Mouse (Mus musculus) heart, embryonic 12.5 days (tissue): ENCODE measurements around the gene Shb. TPM values are rescaled to one million over a fixed set of nuclear protein-coding genes. Genes with fewer than 3 reads are reported as not detected.
A peak's percentile ranks its signal among the peaks of the same experiment; 100 is the strongest.

Experiments used
- ATAC-seq: fragments of 200-750 bp; cut with Nextera tagmentation; 2 replicates; pipeline ENCODE4 v1.8.0; 2017; ENCODE audit warnings: moderate TSS enrichment, moderate library complexity; ENCODE audit not compliant: insufficient number of reproducible peaks, low FRiP score
- H3K27ac ChIP-seq: fragments of 300-500 bp; sonication (generic); 2 replicates; pipeline ENCODE4 v1.5.1; 2016; ENCODE audit warnings: mild to moderate bottlenecking, moderate library complexity; ENCODE audit not compliant: poor library complexity, severe bottlenecking
- H3K27me3 ChIP-seq: fragments of 300-500 bp; sonication (generic); replicated peaks from 2 replicates; pipeline ENCODE4 v1.6.1; 2016; ENCODE audit warnings: mild to moderate bottlenecking, moderate library complexity
- H3K36me3 ChIP-seq: fragments of 300-500 bp; sonication (generic); 2 replicates; pipeline ENCODE4 v1.6.1; 2016; ENCODE audit warnings: mild to moderate bottlenecking, moderate library complexity
- H3K4me1 ChIP-seq: fragments of 300-500 bp; sonication (generic); replicated peaks from 2 replicates; pipeline ENCODE4 v1.6.1; 2016; ENCODE audit warnings: mild to moderate bottlenecking
- H3K4me2 ChIP-seq: fragments of 300-500 bp; sonication (generic); 2 replicates; pipeline ENCODE4 v1.6.1; 2016; ENCODE audit warnings: mild to moderate bottlenecking, moderate library complexity
- H3K4me3 ChIP-seq: fragments of 300-500 bp; sonication (generic); 2 replicates; pipeline ENCODE4 v1.5.1; 2016; ENCODE audit warnings: mild to moderate bottlenecking
- H3K9ac ChIP-seq: fragments of 300-500 bp; sonication (generic); 2 replicates; pipeline ENCODE4 v1.6.1; 2016; ENCODE audit warnings: mild to moderate bottlenecking, moderate library complexity
- H3K9me3 ChIP-seq: fragments of 300-500 bp; sonication (generic); replicated peaks from 2 replicates; pipeline ENCODE4 v1.6.1; 2016; ENCODE audit warnings: mild to moderate bottlenecking, moderate library complexity
- WGBS: fragments of 180-500 bp; shearing (Covaris S2); methylation state at CpG from one replicate; pipeline ENCODE4 v1.1.7; 2016; 5-methylcytosine and 5-hydroxymethylcytosine counted together
- polyA plus RNA-seq: library from polyadenylated mRNA; unstranded; fragments of >200 nt; fragmentation: Nextera tagmentation; extraction: Ambion mirVana; gene quantifications from 2 replicates; pipeline ENCODE4 v1.2.1, GENCODE M21; 2016

Gene Shb
- polyA plus RNA-seq, 1 experiment from 2014 or later, result 15.3 TPM

DNA sequence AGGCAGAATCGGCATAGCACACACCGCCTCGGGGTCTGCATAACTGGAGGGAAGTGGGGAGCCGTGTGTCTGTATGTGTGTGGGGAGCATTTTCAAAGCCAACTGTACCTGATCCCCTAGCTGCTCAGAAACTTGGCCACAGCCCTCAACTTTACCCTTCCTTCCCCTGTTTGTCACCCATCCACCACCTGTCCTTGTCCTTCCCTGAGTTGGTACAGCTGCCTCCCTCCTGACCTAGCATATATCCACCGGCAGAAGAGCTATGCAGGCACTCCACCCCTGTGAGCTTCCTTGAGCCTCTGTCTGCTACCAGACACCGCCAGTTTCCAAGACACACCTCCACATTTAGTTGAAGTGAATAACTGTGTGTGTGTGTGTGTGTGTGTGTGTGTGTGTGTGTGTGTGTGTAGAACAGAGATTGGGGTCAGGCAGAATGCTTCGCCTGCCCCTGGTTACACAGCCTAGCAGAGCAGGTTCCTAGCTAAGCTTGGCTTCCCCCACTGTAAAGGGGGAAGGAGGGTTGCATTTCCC, 95.8 kb downstream of the Shb start:
- WGBS, result 65% methylated on average over 7 of the region's 7 CpGs
- ATAC-seq, result no peak
- Histone ChIP-seq H3K9me3 (no peaks in the 10 kb centered on the region), H3K4me3 (no peak overlapping the region), H3K36me3 (peaks cover 7% of the 10 kb centered on the region; the same call in 1 of the 2 replicates), H3K4me1 (peaks cover 66% of the 10 kb centered on the region), H3K4me2 (no peak overlapping the region), H3K27ac (no peak overlapping the region), H3K9ac (0 out of 2 replicates have a peak overlapping the region, but pooled peaks have one; percentile 16), H3K27me3 (no peaks in the 10 kb centered on the region; the same call in 1 of the 2 replicates)

DNA sequence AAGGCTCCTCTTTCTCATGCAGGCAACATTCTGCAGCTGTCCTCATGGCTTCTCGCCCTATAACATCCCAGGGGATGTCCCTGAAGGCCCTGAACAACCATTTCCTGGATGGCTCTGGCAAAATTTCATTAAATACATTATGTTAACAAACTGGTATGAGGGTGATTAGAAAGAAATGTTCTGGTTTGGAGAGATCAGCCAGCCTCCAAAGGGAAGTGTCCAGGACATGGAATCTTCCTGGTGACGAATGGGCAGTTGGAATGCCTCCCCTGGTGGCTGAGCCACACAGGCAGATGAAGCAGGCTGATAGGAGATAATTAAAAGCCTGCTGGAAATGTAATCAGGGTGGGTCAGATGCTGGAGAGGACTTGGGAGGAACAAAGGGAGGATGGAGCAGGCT, 96.4 kb downstream of the Shb start:
- H3K27ac ChIP-seq, result no peak overlapping the region
- H3K9me3 ChIP-seq, result no peaks in the 10 kb centered on the region
- 0 out of 2 replicates have a peak overlapping the region, but pooled peaks have one; percentile 16 for H3K9ac ChIP-seq
- WGBS, result 48% methylated on average over 2 of the region's 2 CpGs
- H3K4me1 ChIP-seq, result peaks cover 61% of the 10 kb centered on the region
- no peak overlapping the region for H3K4me3 ChIP-seq
- peaks cover 8% of the 10 kb centered on the region; the same call in 1 of the 2 replicates for H3K36me3 ChIP-seq
- H3K27me3 ChIP-seq, result no peaks in the 10 kb centered on the region
- no peak overlapping the region for H3K4me2 ChIP-seq
- ATAC-seq, result no peak

GRCm38 (mm10) chr4:45434681-45435080, 97.6 kb downstream of the Shb start:
- no peaks in the 10 kb centered on the region for H3K27me3 ChIP-seq
- no peak for ATAC-seq
- no peak overlapping the region for H3K9ac ChIP-seq
- no peak overlapping the region for H3K27ac ChIP-seq
- H3K9me3 ChIP-seq, result no peaks in the 10 kb centered on the region
- H3K36me3 ChIP-seq, result 0 out of 2 replicates have a peak, but pooled peaks cover 3% of the 10 kb centered on the region
- H3K4me3 ChIP-seq, result no peak overlapping the region
- no peak overlapping the region for H3K4me2 ChIP-seq
- 87% methylated on average over 4 of the region's 4 CpGs for WGBS
- H3K4me1 ChIP-seq, result peaks cover 49% of the 10 kb centered on the region

DNA sequence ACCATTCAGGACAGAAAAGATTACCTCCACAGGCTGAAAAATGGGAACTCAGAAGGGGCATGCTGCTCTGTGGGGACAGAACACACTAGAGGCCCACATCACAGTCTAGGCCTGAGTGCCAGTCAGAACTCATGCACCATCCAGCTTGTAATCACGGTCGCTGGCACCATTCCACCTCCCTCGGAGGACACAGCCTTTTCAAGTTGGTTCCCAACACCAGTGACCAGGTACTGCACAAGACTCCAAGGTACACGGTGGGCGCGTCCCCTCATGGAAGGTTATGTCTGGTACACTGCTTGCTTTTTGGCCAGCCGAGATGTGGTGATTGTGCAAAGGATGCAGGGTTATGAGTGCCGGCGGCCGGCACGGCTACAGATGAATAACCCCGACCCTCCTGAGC, 98.2 kb downstream of the Shb start:
- 93% methylated on average over 12 of the region's 12 CpGs for WGBS

GRCm38 (mm10) chr4:45431806-45432205, 100.5 kb downstream of the Shb start:
- Histone ChIP-seq H3K27ac (no peak overlapping the region), H3K27me3 (no peaks in the 10 kb centered on the region), H3K9ac (no peak overlapping the region), H3K4me2 (no peak overlapping the region), H3K4me1 (peaks cover 35% of the 10 kb centered on the region), H3K9me3 (no peaks in the 10 kb centered on the region), H3K36me3 (0 out of 2 replicates have a peak, but pooled peaks cover 3% of the 10 kb centered on the region), H3K4me3 (no peak overlapping the region)
- ATAC-seq, result no peak
- WGBS, result 87% methylated on average over 3 of the region's 3 CpGs

More for the DNA sequence above, 98.2 kb downstream of the Shb start:
- Histone ChIP-seq H3K4me1 (peaks cover 46% of the 10 kb centered on the region), H3K4me3 (no peak overlapping the region), H3K4me2 (no peak overlapping the region), H3K27me3 (no peaks in the 10 kb centered on the region), H3K27ac (no peak overlapping the region), H3K9ac (no peak overlapping the region), H3K9me3 (no peaks in the 10 kb centered on the region), H3K36me3 (0 out of 2 replicates have a peak, but pooled peaks cover 3% of the 10 kb centered on the region)
- ATAC-seq, result no peak

DNA sequence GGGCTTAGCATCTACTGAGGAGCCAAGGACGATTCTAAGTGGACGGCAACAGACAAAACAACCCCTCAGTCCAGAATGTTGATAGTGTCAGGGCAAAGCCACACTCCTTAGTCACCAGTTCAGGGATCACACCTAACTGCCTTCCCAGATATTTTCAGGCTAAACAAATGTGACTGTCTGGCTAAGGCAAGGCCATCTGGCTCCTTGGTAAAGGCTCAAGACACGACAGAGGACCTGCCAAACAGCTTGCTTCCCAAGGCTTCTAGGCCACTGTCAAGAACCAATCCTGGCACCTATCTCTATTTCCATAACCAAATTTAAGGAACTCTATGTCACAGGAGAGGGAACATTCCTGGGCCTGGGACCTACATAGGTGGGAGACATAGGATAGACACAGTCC, 101.0 kb downstream of the Shb start:
- no peak overlapping the region for H3K9ac ChIP-seq
- ATAC-seq, result no peak
- WGBS, result 83% methylated on average over 3 of the region's 3 CpGs
- peaks cover 31% of the 10 kb centered on the region for H3K4me1 ChIP-seq
- no peak overlapping the region for H3K27ac ChIP-seq
- no peak overlapping the region for H3K4me2 ChIP-seq
- H3K4me3 ChIP-seq, result no peak overlapping the region
- peaks cover 5% of the 10 kb centered on the region; the same call in 1 of the 2 replicates for H3K36me3 ChIP-seq
- no peaks in the 10 kb centered on the region for H3K9me3 ChIP-seq
- H3K27me3 ChIP-seq, result no peaks in the 10 kb centered on the region

- Histone ChIP-seq H3K4me3 (no peak overlapping the region), H3K9me3 (no peaks in the 10 kb centered on the region), H3K9ac (no peak overlapping the region), H3K4me2 (no peak overlapping the region), H3K27ac (no peak overlapping the region), H3K36me3 (peaks cover 6% of the 10 kb centered on the region; the same call in 1 of the 2 replicates), H3K4me1 (peaks cover 13% of the 10 kb centered on the region; the same call in 1 of the 2 replicates), H3K27me3 (no peaks in the 10 kb centered on the region)
- ATAC-seq, result no peak
- 87% methylated on average over 7 of the region's 7 CpGs for WGBS
Measured at GRCm38 (mm10) chr4:45429451-45429850, 102.8 kb downstream of the Shb start.

- H3K27ac ChIP-seq, result no peak overlapping the region
- peaks cover 29% of the 10 kb centered on the region for H3K4me1 ChIP-seq
- H3K9me3 ChIP-seq, result no peaks in the 10 kb centered on the region
- no peak overlapping the region for H3K4me3 ChIP-seq
- no peak overlapping the region for H3K4me2 ChIP-seq
- H3K9ac ChIP-seq, result no peak overlapping the region
- ATAC-seq, result no peak
- peaks cover 12% of the 10 kb centered on the region; the same call in 1 of the 2 replicates for H3K36me3 ChIP-seq
- H3K27me3 ChIP-seq, result no peaks in the 10 kb centered on the region
- WGBS, result 77% methylated on average over 13 of the region's 13 CpGs
Measured at GRCm38 (mm10) chr4:45426724-45427457, 105.4 kb downstream of the Shb start.

- H3K27ac ChIP-seq, result no peak overlapping the region
- no peaks in the 10 kb centered on the region for H3K27me3 ChIP-seq
- 44% methylated on average over 8 of the region's 8 CpGs for WGBS
- H3K9ac ChIP-seq, result no peak overlapping the region
- peaks cover 32% of the 10 kb centered on the region for H3K4me1 ChIP-seq
- peaks cover 8% of the 10 kb centered on the region; the same call in 1 of the 2 replicates for H3K36me3 ChIP-seq
- no peaks in the 10 kb centered on the region for H3K9me3 ChIP-seq
- no peak overlapping the region for H3K4me3 ChIP-seq
- peak; percentile 43; the same call in 1 of the 2 replicates for ATAC-seq
- H3K4me2 ChIP-seq, result no peak overlapping the region
Measured at GRCm38 (mm10) chr4:45423406-45423805, 108.9 kb downstream of the Shb start.

GRCm38 (mm10) chr4:45422640-45423039, 109.6 kb downstream of the Shb start:
- ATAC-seq, result no peak

DNA sequence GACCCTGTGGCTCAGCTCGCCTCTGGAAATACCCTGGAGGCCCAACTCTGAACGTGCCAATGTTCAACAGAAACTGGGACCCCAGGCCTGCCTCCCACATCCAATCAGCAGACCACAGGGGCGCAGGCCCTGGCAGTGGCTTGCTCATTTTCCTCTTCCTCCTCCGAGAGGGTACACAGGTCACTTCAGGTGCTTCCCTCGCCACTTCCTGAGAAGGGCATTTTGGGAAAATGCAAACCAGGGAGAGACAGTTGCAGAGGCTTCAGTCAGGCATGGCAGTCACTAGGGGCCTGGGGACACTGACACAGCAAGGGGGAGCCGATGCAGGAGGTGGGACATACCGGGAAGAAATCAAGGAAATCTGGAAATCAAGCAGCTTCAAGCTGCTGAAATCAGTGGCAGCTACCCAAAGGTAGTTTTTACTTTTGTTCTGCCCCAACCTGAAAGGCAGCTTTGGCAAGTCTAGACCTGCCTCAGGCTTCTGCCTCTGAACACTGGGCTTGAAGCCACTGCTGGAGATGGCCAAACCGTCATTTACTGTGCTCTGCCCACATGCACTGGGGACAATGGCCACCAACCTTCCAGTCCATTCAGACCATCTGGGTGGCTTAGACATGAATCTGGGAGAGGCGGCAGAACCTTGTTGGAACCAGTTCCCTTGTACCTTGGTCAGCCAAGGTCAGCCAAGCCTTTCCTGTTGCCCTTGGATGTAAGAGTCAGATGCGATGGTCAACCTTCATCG, 110.6 kb downstream of the Shb start:
- peaks cover 32% of the 10 kb centered on the region for H3K4me1 ChIP-seq
- H3K27me3 ChIP-seq, result no peaks in the 10 kb centered on the region
- 80% methylated on average over 11 of the region's 11 CpGs for WGBS
- no peak overlapping the region for H3K27ac ChIP-seq
- no peak overlapping the region for H3K9ac ChIP-seq
- ATAC-seq, result no peak
- H3K9me3 ChIP-seq, result no peaks in the 10 kb centered on the region
- peaks cover 8% of the 10 kb centered on the region; the same call in 1 of the 2 replicates for H3K36me3 ChIP-seq
- H3K4me2 ChIP-seq, result no peak overlapping the region
- H3K4me3 ChIP-seq, result no peak overlapping the region

More at GRCm38 (mm10) chr4:45422640-45423039, 109.6 kb downstream of the Shb start:
- 0 out of 2 replicates have a peak overlapping the region, but pooled peaks have one; percentile 1 for H3K9ac ChIP-seq
- H3K4me1 ChIP-seq, result peaks cover 32% of the 10 kb centered on the region
- no peaks in the 10 kb centered on the region for H3K9me3 ChIP-seq
- WGBS, result 52% methylated on average over 10 of the region's 10 CpGs
- peak overlapping the region; percentile 36; the same call in 1 of the 2 replicates for H3K27ac ChIP-seq
- no peak overlapping the region for H3K4me2 ChIP-seq
- H3K36me3 ChIP-seq, result peaks cover 8% of the 10 kb centered on the region; the same call in 1 of the 2 replicates
- H3K4me3 ChIP-seq, result no peak overlapping the region
- H3K27me3 ChIP-seq, result no peaks in the 10 kb centered on the region
